Mouse (Mus musculus): ENCODE measurements at regions not wholly inside any gene's neighbourhood (a gene's known extent, or its start where the extent isn't known, plus 50 kb on each side); places are given as distances from the start of the nearest gene placed in this dataset.

DNA sequence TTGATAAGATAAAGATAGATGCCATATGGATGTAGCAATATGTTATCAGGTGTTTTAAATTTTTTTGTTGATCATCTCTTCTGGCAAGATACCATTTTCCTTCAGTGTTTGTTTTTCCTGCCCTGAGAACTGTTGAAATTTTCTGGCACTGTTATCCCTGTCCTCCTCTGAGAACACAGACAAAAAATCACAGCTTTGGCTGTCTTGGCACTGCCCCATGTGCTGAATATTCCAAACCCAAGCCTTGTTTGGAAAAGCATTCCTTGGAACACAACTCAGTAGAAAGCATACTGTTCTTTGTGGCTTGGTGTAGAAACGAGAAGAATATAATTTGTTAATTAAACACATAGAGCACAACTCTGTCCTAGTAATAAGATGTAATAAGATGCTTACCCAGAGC lies 592.5 kb downstream of the Gm21833 start:
- ATAC-seq (replicated peaks; ENCODE audit: low FRiP score, low read depth): no peak
- Histone ChIP-seq H3K9ac (ENCODE audit: low read depth, low read length) (no peak overlapping the region), H3K36me3 (ENCODE audit: insufficient read depth, low read length) (no peaks in the 10 kb centered on the region), H3K4me2 (ENCODE audit: low read length) (no peak overlapping the region), H3K4me1 (replicated peaks; ENCODE audit: insufficient read depth, low read length) (no peaks in the 10 kb centered on the region), H3K4me3 (replicated peaks; ENCODE audit: low read depth, low read length) (no peak overlapping the region), H3K27ac (no peak overlapping the region), H3K27me3 (ENCODE audit: insufficient read depth, low read length) (no peaks in the 10 kb centered on the region), H3K9me3 (replicated peaks; ENCODE audit: low read length) (no peaks in the 10 kb centered on the region)
- WGBS: 52% methylated on average over 1 of the region's 1 CpGs
- DNase-seq (ENCODE audit: low spot score): no peak
- TF ChIP-seq CTCF (IDR thresholded peaks at IDR 0.05; ENCODE audit: low read depth): no peak

DNA sequence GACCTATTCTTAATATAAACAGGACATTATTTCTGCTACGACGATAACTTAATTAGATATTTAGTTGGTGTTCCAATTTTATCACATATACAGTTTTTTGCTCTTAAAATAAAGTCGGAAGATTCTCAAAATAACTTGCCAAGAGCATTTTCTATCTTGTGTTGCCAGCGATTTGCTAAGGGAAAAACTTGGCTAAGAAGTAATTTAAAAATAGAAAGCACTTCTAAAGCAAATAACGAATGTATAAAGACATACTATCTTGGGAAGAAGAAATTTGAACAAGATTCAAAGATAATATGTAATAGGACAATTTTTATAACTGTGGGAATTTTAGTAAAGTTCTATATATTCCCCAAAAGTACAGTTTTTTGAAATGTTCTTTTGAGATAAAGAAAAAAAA lies 594.9 kb downstream of the Gm21833 start:
- no peak overlapping the region for H3K9ac ChIP-seq (ENCODE audit: low read depth, low read length)
- no peak overlapping the region for H3K4me2 ChIP-seq (ENCODE audit: low read length)
- H3K4me1 ChIP-seq (replicated peaks; ENCODE audit: insufficient read depth, low read length): no peaks in the 10 kb centered on the region
- ATAC-seq (replicated peaks; ENCODE audit: low FRiP score, low read depth): no peak
- H3K4me3 ChIP-seq (replicated peaks; ENCODE audit: low read depth, low read length): no peak overlapping the region
- TF ChIP-seq CTCF (IDR thresholded peaks at IDR 0.05; ENCODE audit: low read depth): no peak
- H3K27me3 ChIP-seq (ENCODE audit: insufficient read depth, low read length): no peaks in the 10 kb centered on the region
- no peak overlapping the region for H3K27ac ChIP-seq
- DNase-seq (ENCODE audit: low spot score): no peak
- H3K9me3 ChIP-seq (replicated peaks; ENCODE audit: low read length): no peaks in the 10 kb centered on the region
- WGBS: 82% methylated on average over 5 of the region's 5 CpGs
- H3K36me3 ChIP-seq (ENCODE audit: insufficient read depth, low read length): no peaks in the 10 kb centered on the region

Measured in kidney, postnatal 0 days (tissue).